Mouse (Mus musculus): ENCODE results near the gene Iqch.

DNA sequence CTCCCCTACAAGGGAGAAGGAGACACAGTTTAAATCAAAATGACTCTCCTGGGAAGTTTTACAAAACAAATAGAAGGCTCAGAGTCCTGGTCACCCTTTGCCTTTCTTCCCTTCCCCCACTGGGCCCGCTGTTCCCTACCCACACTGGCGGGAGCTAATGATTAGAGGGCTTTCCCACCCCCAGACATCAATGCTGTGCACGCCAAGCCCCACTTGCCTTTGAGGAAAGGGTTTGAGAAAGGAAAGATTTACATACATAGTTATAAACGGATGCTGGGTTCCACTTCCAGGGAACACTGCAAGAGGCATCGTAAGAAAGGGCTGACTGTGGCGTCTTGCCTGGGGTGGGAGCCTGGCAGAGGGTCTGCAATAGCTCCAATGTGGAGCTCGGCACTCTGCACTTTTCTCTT is 67.9 kb downstream of the Iqch start:
- TF ChIP-seq POLR2A (IDR thresholded peaks at IDR 0.05; ENCODE audit: borderline replicate concordance, insufficient read depth, low read length) (no peak), CTCF (IDR thresholded peaks at IDR 0.05; ENCODE audit: borderline replicate concordance, insufficient read depth, low read depth, low read length) (no peak)
